Mouse (Mus musculus): ENCODE measurements around the gene Atp6v0a1.

Atp6v0a1 gene

GRCm38 (mm10) chr11:101061049-101061448 is 51.8 kb downstream of the Atp6v0a1 start:
- DNase-seq (ENCODE audit: extremely low spot score): no peak

DNA sequence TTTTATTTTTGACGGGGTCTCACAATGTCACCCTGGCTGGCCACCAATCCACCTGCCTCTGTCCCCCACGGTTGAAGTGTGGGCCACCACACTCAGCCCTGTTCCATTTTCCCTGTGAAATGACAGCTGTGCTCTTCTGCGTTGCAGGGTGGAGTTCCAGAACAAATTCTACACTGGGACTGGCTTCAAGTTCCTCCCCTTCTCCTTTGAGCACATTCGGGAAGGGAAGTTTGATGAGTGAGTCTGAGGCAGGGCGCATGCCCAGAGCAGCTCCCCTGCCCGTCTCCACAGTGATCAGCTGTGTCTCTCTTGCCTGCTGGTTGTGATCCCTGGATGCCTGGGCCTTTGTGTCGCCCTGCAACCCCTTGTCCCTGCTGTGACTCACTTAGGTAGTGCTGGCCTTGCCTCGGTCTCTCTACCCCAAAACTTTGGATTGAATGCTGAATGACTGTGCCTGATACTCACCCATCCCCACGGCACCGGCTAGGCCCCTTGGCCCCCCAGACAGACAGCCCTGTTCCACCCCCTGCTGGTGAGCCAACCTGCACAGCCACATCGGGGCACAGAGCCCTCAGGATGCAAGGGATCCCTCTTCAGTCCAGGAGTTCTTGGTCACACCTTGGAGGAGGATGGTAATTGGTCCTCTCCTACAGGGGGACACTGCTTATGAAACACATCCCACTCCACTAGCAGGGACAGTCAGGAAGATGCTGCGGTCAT is 53.1 kb downstream of the Atp6v0a1 start:
- DNase-seq (ENCODE audit: extremely low spot score): no peak

- no peak for DNase-seq (ENCODE audit: extremely low spot score)
Observed at GRCm38 (mm10) chr11:101062971-101063675, 53.9 kb downstream of the Atp6v0a1 start.

DNA sequence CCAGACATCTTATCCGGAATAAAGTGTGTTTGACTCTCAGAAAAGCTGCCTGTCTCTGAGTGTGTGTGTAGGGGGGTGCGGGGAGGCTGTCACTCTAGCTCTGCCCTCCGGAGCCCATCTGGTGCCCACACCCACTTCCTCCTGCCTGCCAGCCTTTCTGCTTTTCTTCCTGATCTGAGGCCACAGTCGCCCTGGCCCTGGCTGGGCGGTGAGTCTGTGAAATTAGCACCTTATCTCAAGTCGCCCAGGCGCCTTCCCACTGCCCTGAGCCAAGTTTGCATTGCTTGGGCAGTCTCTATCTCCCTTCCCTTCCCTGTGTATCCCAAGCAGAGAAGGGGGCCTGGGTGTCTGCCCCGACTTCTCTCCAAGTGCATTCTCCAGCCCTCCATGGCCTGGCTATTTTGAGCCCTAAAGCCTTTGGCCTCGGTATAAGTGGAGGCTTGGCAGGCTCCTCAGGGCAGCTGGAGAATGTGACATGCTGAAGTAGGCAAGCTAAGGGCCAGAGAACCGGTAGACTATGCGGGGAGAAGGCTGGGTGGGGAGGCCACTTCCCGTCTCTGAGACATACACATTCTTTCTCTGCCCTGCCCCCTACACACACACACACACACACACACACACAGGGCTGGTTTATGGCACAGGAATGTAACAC is 54.5 kb downstream of the Atp6v0a1 start:
- no peak for DNase-seq (ENCODE audit: extremely low spot score)

- DNase-seq (ENCODE audit: extremely low spot score): no peak
Observed at GRCm38 (mm10) chr11:101064462-101064861, 55.2 kb downstream of the Atp6v0a1 start.

DNA sequence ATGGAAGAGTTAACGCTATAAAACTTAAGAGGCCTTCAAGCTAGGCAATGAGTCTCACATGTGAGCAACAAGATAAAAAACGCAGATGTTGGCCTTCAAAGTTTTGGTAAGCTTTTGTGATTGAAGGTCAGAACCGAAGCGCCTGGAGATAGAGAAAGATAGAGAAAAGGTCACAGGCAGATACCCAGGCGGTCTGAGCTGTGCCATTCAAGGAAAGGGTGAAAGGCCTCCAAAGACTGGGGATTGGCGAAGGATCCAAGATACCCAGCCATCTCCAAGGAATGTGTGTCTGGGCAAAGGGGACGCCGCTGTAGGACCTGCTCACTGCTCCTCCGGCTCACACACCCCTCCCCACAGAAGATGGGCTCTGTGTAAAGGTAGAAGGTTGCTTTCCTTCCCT is 55.8 kb downstream of the Atp6v0a1 start:
- no peak for DNase-seq (ENCODE audit: extremely low spot score)

DNA sequence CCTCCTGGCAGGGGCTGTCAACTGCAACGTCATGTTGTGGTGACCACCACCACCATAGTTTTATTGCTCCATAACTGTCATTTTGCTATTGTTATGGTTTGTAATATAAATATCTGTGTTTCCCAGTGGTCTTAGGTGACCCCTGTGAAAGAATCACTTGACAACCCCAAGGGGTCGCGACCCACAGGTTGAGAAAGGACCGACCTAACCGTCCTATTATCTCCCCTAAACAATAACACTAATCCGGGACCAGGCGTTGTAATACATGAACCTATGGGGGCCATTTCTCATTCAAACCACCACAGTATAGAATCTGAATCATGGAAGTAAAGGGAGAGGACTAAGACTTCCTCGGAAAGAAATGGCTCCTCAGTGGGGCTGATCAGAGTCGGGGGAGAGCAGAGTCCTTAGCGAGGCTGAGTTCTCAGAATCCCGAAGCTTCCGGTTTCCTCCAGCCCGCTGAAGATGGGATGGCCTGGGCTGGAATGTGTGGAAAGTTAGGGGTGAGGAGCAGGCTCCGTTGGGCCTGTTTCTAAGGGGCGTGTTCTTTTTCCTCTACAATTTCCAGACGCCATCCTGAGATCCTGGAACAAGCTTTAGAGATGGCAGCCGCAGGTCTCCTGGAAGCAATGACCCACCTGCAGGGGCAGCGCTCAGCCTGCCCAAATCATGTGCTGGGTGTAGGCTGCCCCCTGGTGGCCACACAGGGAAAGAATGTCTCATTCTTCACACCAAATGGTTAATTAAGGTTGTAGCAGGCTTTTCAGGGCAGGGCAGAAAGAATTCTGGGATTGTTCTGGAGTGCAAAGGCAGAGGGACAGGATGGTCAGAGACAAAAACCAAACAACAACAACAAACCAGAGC is 57.5 kb downstream of the Atp6v0a1 start:
- DNase-seq (ENCODE audit: extremely low spot score): peak; percentile 84

- DNase-seq (ENCODE audit: extremely low spot score): peak; percentile 90
Observed at GRCm38 (mm10) chr11:101069391-101070188, 60.3 kb downstream of the Atp6v0a1 start, which contains the start of gene Naglu. TSS of gene Naglu (plus strand) at chr11:101070012.

GRCm38 (mm10) chr11:101070189-101070527 is 60.9 kb downstream of the Atp6v0a1 start:
- no peak for DNase-seq (ENCODE audit: extremely low spot score)

DNA sequence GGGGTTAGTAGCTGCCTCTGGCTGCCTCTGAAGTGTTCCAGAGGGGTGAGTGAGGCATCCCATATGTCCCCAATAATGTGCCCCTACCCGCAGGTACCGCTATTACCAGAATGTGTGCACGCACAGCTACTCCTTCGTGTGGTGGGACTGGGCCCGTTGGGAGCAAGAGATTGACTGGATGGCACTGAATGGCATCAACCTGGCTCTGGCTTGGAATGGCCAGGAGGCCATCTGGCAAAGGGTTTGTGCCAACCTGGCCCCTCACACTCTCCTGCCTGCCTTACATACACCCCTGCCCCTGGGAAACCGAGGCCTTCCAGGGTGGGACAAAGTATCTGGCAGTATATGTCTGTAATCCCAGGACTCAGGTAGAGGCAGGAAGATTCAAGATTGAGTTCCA is 61.7 kb downstream of the Atp6v0a1 start:
- DNase-seq (ENCODE audit: extremely low spot score): no peak

GRCm38 (mm10) chr11:101071810-101072428 is 62.7 kb downstream of the Atp6v0a1 start:
- no peak for DNase-seq (ENCODE audit: extremely low spot score)

GRCm38 (mm10) chr11:101078121-101078520 is 68.9 kb downstream of the Atp6v0a1 start, which contains the start of gene Hsd17b1:
TSS of gene Hsd17b1 (plus strand) at chr11:101078411.
- DNase-seq (ENCODE audit: extremely low spot score): no peak

DNA sequence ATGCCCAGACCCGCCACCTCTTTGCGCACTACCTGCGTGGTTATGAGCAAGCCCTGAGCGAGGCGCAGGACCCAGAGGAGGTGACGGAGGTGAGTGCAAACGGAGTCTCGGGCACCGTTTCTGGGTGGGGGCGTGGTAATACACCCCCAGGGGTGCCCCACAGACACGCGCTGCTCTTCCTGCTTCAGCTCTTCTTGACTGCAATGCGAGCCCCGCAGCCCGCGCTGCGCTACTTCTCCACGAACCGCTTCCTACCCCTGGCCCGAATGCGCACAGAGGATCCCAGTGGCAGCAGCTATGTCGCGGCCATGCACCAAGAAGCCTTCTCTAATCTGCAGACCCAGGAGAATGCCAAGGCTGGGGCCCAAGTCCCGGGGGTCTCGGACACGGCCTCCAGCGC is 70.5 kb downstream of the Atp6v0a1 start:
- DNase-seq (ENCODE audit: extremely low spot score): no peak

GRCm38 (mm10) chr11:101080421-101080820 is 71.2 kb downstream of the Atp6v0a1 start:
- DNase-seq (ENCODE audit: extremely low spot score): no peak

DNA sequence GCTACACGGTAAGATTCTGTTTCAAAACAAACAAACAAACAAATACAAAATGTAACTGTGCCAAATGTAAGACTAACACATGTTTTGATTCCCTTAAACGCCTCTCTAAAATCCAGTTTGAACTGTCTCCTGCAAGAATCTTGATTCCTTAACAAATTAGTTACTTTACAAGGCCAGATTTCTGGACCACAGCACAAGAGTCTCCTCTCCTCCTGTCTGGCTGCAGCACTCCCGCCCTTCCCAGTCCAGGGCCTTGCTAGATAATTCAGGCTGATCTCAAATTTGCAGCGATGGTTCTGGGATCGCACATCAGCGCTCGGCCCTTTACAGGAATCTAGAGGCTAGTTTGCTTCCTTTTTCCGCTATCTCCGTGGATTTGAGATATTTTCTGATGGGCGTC is 72.4 kb downstream of the Atp6v0a1 start:
- DNase-seq (ENCODE audit: extremely low spot score): no peak

DNA sequence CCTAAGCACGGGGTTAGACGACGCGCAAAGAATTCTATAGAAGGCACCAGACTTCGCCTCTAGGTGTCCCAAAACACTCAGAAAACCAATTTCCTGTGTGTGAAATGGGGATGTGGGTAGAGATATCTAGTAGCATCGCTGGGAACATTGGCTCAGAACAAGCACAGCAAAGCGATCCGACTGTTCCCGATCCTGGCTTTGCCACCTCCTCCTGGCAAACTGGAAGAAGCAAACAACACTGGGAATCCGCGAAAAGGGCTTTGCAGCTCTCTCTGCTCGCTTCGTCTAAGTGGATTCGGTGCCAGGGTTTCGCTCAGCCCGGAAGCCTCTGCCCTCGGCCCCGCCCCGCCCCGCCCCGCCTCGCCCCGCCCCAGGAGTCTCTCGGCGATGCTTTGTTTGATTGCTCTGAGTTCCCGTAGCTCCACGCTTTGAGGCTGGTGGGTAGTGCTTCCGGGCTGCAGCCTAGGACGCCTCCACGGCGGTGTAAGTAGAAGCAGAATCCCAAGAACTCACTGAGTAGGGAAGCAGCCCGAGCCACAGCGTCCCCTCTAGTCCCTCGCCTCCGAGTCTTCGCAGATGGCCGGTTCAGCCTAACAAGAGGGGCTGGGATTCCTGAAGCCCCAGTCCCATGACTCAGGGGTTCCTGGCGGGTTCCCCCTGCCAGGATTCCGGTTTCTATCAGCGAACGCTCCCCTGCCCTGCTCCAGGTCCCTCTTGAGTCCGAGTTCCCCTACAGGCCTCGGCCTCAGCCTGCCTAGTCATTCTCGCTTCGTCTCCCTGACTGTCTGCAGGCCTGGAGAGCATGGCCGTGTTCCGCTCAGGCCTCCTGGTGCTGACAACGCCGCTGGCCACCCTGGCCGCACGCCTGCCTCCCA is 73.2 kb downstream of the Atp6v0a1 start, which contains the start of gene Coasy:
TSS of gene Coasy (plus strand) at position 358 of the 875 bp plus-strand sequence.
- DNase-seq (ENCODE audit: extremely low spot score): peak; percentile 95

- no peak for DNase-seq (ENCODE audit: extremely low spot score)
Observed at GRCm38 (mm10) chr11:101083083-101083697, 73.9 kb downstream of the Atp6v0a1 start.

DNA sequence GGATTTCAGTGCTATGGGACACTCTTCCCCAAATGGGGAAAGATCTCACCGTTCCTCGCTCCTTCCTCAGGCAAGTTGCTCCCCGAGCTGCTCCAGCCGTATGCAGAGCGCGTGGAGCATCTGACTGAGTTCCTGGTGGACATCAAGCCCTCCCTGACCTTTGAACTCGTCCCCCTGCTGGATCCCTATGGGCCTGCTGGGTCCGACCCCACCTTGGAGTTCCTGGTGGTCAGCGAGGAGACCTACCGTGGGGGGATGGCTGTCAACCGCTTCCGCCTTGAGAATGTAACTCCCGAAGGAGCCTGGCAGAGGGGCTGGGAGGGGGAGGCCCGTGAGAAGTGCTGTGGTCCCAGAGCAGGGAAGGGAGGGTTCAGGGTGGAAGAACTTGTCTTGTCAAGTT is 75.0 kb downstream of the Atp6v0a1 start:
- DNase-seq (ENCODE audit: extremely low spot score): no peak

DNA sequence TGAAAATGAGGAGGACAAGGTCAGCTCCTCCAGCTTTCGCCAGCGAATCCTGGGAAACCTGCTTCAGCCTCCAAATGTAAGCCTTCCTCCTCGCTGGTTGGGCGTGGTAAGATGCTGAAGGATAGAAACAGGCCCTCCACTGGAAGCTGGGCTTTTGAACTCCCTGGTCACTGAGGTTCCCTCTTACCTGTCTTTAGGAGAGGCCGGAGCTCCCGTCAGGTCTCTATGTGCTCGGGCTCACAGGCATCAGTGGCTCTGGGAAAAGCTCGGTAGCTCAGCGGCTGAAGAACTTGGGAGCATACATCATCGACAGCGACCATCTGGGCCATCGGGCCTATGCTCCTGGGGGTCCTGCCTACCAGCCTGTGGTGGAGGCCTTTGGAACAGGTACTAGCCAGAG is 75.6 kb downstream of the Atp6v0a1 start:
- no peak for DNase-seq (ENCODE audit: extremely low spot score)
